Mouse (Mus musculus) spleen, adult 18-20 months (tissue): ENCODE measurements at regions not wholly inside any gene's neighbourhood (a gene's known extent, or its start where the extent isn't known, plus 50 kb on each side); places are given as distances from the start of the nearest gene placed in this dataset.
"Not testable (repeated sequence)": the region's sequence is repeated elsewhere in the genome, so short reads cannot be mapped to it uniquely, and the experiment has no call there.

Source experiments
- DNase-seq, 2 experiments: peaks; one replicate each; pipeline ENCODE4 v3.0.0; 2022; ENCODE audit warnings: mixed read lengths in 2 of 2

DNA sequence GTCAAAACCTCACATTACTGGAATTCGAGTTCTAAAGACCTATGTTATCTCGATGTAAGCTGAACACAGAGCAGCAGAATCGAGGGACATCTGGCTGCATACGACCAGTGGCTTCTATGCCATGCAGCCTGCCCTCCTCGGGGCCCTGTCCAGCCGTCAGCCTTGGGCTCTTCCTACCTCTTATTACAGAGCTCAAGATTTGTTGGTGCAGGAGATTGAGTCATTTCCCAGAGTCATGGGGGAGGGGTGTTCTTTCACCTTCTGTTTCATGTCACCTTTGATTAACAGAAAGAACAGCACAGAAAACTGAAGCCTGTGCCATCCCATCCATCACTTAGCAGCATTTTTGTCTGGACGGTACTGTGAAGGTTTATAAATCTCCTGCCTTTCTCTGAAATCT is 52.1 kb downstream of the Sst start:
- DNase-seq, result no peak

DNA sequence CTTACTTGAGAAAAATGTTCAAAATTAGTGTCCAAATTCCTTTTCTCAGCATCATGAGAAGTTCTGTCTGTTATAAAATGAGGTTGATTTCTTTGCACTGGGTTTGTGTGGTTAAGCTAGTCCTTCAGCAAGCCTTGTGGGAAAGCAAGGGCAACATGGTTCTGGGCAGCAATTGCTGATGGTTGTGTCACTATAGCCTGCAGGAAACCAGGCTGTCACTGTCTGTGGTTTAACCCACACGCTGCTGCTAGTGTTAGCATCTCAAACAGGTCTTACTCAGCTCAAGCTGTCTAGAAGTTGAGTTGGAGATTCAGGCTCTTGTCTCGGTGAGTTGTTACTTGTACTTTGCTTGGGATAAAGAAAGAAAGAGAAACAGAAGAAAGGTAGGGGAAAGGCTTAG is 52.6 kb downstream of the Sst start:
- no peak for DNase-seq

DNA sequence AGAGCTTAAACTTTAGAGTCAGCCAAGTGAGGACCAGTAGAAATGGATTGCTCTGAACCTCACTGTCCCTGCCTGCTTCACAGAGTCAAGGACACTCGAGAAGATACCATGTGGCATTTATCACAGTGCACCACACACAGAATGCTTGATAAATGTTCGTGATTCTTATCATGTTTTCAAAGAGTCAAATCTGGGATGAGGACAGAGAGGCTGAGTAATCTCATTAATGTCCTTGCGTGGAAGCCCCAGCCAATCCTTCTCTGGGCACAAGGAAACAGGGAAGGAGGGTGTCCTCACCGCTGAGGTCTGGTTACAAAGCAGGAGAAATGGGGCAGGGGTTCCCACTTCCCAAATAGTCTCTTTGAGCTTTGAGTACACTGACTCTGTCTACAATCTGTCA is 55.8 kb downstream of the Sst start:
- no peak for DNase-seq

DNA sequence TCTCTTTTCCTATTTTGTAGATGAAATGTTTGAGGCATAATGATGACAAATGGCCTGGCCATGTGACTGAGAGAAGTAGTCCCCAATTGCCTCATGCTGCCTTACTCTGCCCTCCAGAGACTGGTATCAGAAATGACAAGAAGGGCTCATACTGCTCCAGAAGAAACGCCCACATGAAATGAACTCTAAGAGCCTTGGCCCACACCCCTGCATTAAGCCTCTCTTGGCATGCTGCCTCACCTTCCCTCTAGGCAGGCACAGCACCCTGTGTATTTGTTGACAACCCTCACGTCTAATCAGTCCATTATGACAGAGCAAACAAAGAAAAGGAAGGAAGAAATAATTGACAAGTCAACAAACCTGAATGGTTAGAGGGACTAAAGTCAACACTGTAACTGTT is 57.2 kb downstream of the Sst start:
- DNase-seq, result no peak

DNA sequence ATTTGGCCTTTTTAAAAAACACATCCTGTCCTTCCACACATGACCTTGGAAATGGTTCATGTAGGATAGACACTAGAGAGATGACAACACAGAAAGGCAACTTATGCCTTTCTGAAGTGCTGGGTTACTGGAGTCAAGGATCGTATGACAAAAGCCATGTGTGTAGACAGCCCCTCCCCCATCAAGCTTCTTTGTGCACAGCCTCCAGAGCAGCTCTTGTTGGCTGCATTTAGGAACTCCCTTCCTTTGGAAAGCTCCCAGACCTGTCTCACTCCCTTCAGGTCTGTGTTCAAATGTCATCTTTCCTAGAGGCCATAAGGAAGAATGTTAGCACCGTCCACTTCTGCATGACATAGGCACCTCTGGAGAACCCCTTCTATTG is 57.7 kb downstream of the Sst start:
- DNase-seq, result no peak

DNA sequence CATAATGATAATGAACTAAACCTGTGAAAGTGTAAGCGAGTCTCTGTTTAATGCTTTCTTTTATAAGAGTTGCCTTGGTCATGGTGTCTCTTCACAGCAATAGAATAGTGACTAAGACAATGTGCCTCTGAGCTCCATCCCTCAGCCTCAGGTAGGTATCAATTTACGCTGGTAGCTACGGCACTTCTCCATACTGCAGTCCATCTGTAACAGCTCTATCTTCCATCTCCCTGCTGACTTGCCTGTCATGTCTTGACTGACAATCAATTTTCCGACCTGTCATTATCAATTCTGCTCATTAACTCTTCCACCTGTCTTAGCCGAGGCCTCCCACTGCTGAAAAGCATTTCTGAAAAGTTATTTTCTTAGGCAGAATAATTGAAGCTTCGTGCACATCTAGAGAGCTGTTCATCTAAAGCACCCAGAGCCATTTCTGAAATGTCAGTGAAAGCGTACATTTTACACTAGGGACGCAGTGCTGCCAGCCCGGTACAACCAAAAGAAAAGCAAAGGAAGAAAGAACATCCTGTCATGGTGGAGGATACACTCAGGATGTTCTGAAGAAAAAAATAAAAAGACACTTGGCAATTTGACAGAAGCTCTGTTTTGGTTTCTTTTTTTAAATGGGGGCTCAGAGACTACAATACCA is 58.2 kb downstream of the Sst start:
- no peak for DNase-seq

DNA sequence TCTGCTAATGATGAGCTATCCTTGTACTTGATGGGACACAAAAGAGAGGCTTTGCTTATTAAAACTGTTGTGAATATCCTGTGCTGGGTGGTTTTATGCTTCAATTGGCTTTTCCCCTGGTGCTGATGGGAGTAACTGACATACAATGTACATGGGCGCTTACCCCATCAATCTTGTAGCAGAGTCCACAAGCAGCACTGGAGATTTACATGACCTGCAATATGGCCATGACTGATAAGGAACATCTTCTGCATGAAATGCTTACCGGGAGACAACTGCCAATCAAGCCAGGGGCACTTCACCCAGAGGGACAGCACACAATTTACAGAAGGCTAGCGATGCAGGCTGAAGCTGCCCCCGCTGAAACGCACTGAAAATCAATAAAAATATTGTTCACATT is 65.1 kb downstream of the Sst start:
- no peak for DNase-seq

DNA sequence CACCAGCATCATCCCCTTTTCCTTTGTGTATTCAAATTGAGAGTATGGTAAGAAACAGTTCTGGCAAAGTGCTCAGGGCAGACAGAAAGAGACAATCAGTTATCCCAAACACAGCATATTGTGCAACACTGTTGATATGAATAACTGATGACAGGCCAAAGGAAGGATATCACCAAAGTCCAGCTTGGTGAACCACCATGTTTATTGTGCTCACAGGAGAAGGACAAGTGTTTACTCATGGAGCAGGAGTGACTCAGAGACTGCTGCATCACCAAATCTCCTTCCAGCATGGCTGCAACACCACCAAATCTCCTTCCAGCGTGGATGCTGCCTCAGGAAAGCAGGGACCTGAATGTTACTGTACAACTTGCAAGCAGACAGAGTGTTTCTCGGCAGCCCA is 105.5 kb downstream of the Sst start:
- DNase-seq, result no peak

DNA sequence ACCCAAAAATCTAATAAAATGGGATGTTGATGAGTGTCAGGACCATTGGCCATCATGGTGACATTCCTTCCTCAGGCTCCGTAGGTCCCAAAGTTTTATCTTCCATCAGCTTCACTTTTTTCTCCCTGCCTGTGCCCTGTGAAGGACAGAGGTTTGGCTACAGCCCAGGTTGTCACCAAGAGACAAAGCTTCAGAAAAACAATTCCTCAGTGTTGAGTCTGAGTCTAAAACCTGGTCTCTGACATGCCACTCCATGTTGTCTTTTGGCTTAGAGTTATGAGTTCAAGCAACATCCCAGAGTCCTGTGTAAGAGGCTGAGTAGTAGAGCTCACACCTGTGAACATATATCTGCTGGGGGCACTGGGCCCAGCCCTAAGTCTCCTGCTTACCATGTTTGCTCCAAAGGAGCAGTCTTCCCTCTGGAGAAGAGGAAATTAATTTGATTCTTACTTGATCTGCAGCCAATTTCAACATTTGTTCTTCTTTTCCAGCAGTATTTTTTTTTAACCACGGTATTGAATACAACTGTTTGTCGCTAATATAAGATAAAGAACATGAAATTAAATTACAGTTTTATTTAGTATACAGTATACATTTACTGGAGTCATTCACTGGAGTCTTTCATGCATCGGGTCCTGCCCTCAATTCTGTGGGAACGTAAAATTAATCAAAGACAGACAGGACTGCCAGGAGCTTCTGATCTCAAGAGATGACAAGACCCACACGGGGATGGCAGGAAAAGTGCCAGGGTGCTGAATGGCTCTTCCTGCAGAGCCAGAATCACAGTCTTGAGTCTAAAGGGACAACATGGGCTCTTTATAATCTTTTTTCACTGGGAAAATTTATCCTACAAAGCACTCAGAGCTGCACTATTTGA is 106.5 kb downstream of the Sst start:
- DNase-seq, result no peak

DNA sequence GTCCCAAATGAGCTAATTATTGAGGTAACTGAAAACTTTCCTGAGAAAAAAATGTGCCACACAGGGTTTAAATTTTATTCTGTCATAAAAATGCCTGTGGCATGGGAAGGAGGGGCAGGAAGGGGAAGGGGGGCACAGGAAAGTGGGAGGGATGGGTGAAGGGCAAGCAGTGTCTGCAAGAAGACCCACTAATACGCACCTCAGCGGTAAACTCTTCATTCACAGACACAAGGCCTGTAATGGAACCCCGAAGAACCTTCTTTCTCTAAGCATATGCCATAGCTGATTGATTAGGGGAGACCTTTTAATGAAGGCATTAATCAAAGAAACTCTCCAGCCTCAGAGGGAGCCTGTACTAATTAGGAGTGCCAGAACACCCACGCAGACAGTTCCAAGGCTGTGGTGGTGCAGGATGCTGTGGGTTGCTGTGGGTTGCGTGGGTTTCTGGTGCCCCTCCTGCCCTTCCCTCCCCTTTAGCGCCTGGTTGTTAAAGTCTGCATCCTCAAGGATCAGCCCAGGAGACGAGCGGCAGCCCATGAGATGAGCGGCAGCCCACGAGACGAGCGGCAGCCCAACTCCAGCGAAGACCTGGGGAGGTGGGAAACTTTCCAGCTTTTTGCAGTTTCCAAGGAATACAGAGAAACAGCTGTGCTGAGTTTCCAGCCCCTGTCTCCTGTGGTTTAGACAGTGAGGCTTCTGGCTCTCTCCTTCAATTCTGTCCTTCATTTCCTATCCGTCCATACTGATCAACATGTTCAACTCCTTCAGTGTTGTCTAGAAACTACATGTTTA is 110.1 kb downstream of the Sst start:
- no peak for DNase-seq

DNA sequence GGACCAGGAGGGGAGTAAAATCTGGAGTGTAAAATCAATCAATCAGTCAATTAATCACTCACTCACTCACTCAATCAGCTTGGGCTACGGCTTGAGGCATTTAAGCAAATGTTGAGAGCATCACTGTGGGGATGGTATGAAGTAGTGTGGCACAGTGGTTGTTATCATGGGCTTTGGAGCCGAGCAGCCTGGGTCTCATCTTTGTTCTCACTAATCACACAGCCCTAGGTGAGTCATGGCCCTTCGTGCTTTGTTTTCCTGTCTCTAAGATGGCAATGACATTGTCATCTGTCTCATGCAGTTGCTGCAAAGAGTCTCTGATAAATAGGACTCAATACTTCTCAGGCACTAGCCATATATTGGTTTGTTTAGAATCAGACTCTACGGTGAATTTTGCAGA is 112.9 kb downstream of the Sst start:
- DNase-seq, result no peak

DNA sequence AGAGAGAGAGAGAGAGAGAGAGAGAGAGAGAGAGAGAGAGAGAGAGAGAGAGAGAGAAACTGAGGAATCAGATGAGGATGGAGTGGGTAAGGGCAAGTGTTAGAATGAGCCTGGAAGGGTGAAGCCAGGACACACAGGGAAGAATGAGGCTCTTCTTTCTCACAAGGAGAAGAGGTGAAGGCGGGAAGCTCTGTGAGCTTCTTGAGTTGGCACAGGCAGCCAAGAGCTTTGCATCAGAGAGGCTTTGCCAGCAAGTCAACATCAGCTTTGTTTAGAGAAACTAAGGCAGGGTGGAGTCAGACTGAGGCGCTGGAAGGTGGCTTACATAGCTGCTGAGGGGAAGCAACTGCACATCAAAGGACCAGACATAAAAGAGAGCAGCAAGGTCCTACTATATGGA is 113.7 kb downstream of the Sst start:
- DNase-seq, result no peak

DNA sequence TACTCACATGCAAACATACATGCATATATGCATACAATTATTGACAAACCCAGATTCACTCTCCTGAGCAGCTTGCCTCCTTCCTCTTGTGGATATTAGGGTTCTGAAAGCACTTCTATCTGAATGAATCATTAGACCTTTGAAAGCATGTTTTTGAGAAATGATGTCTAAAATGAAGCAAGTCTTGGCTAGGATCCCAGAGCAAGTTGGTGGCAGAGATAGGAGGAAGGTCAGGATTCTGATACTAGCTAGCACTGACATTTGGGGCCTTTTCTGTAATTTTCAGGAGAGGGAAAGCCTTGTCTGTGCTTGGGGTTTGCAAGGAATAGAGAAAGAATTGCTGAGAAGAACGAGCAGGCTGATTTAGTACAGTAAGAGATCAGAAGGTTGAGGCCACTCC is 114.3 kb downstream of the Sst start:
- no peak for DNase-seq

DNA sequence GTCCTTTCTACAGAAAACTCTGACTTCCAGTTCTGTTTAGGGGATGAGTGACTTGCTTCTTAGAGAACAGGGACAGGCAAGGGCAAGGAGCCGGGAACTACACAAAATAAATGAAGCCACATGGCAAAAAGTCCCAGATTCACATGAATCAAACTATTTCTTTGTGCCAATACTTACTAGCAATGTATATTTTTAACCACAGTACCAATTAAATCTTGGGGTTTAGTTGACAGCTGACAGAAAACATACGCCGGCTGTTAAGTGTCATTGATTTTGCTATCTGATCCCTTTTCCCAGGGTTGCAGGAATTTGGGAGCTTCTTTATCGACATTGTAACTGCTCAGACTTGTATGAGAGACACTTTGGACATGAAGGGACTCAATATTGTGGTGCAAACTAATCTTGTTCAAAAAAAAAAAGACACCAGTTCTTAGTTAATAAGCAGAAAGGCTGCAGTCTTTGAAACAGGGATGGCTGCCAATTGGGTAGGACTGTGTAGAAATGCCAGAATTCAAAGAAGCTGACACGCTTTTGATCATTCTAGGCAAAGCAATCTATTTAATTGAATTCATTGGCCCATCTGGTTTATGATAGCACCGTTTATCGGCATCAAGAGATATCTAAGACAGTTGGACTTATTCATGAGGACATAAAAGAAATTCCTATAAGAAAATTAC is 132.5 kb downstream of the Sst start:
- no peak for DNase-seq

DNA sequence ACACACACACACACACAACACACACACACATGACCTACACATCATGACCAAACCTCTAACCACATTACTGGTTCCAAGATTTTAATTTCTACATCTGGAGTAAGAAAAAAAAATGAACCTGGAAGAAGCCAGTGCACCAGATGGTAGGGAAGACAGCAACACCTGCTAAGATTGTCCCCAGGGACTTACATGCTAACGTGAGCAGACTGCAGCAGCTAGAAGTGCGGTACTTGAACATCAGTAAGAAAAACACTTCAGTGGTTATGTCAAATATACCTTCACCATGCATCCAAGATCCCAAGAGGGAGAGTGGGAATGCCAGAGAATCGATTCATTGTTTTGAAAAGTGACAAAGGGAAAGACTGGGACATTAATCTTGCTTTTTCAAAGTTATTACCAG is 153.7 kb downstream of the Sst start:
- DNase-seq, result no peak

DNA sequence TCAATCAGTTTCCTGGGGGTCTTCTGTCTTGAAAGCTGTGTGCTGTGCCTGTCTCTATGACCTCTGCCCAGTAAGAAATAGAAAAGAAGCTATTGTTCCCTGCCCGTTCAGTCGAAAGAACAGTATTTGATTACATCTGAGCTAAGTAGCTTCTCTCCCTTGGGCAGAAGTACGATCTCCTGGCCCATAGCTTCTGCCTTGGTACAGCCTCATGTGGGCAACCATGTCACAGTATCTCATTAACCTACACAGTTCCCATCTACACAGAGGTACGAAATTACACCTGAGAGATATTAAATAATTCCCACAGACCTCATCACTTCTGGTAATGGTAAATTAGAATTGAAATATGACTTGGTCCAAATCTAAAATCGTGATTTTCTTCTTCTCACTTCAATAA is 155.0 kb downstream of the Sst start:
- DNase-seq, result no peak

DNA sequence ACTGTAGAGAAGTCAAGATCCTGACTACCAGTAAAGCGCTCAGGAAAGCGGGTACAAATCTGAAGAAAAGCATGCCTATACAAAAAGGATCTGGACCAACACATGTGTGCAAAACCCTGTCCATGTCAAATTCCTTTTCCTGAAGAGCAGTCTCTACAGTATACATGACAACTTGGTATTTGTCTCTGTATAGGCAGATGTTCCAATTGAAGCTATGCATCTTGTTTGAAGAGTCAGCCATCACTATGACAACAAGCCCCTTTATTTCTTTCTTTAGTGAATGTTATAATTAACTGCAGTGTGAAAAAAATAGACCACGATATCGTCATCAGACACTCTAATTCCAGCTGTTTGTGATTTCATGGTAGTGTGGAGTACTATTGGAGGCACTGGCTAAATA is 164.2 kb downstream of the Sst start:
- DNase-seq, result no peak

DNA sequence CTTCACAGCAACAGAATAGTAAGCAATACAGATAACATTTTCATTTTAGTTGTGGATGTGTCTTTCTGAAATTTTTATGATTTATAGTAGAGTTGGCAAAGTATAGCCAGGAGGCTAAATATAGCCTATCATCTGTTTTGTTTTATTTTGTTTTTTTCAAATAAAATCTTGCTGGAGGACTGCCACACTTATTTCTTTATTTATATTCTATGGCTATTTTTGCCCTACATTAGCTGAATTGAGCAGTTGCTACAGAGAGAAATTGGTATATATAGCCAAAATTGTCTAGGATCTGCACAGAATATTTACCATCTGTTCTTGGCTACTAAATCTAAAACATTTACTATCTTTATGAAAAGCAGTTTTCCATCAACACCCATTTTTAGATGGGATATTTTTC is 169.0 kb downstream of the Sst start:
- DNase-seq, result no peak

DNA sequence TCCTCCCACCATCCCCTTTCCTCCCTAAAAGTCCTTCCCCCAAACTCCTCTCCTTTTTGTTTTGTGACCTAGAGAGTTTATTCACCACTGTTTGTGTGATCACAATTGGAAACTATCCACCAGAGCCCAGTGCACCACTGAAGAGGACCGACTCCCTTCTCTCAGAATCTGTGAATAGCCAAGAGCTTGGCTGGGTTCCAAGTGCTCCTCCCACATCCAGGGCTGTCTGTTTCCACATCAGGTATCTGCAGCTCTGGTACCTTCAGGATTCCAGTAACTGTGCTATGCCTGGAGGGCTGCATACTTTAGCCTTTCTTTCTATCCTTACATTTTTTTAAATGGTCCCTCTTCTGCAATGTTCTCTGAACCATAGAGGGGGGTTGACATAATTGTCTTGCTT is 180.5 kb upstream of the Masp1 start:
- no peak for DNase-seq

DNA sequence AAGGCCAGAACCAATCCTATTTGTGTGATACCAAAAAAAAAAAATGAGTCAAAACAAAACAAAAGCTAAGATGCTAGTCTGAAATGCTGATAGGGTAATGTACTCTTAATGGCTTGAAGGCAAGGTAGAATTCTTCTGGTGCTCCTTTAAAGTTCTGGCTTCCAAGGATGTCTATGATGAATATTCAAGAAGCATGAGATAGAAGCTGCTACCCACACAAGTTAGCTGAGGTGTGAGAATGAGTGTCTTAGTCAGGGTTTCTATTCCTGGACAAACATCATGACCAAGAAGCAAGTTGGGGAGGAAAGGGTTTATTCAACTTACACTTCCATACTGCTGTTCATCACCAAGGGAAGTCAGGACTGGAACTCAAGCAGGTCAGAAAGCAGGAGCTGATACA is 173.6 kb upstream of the Masp1 start:
- DNase-seq, result not testable (repeated sequence)

DNA sequence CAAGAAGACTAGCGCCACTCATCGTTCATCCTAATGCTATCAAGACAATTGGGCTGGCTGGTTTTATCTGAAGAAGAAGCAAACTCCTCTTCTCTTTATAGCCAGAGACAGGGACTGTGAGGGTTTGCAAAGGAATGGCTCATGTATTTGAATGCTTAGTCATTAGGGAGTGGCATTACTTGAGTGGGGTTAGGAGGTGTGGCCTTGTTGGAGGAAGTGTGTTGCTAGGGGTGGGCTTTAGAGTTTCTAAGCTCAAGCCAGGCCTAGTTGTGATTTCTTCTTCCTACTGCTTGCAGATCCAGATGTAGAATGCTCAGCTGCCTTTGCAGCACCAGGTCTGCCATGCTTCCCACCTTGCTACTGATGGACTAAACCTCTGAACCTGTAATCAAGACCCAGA is 169.4 kb upstream of the Masp1 start:
- DNase-seq, result no peak

DNA sequence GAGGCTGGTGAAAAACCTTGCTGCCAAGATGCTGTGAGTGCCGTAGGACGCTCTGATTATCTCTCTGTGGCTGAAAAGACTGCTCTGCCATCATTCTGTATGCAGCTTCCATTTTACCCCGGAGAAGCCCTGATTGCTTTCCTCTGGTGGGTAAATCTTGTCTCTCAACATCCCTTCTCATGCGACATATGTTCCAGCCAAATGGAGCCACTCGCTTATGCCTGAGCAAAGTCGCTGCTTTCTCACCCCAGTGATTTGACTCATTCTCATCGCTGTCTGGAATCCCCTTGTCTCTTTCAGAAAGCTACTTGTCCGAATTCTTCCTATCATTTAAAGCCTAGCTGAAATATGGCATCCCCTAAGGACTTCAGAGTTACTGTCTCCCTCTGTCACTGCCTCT is 166.2 kb upstream of the Masp1 start:
- DNase-seq, result no peak

DNA sequence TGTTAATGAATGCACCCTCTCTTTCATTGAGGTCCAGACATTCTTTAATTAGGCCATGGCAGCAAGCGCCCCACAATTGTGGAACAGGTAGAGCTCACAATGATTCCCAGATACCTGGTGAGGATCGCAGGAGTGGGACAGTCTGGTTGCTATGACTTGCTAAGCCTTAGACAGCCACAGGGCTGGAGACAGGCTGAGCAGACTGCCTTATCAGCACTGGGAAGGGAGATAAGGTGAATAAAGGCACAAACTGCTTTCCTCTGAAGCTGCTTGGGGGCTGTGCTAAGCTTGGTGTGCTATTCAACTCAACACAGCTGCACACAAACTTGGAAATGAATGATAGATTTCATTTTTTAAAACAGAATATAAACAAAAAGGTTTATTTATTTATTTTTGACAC is 159.8 kb upstream of the Masp1 start:
- DNase-seq, result no peak
